14 mouse cellular contexts compared by ENCODE assay signal in genomic region chr13:72505954-72506353, GRCm38 (mm10).
"Had no signal": no experiment of that assay in that cellular context is flagged by ENCODE, and none has a peak within 500 bp of the region (broad histone marks: within the 10 kb centered on the region; RNA-seq: fewer than 3 reads in every experiment).

No protein-coding gene starts in this region.

- DNase-seq: forebrain, postnatal 0 days; gastrocnemius, postnatal 14 days; gastrocnemius, postnatal 36 days; heart, adult 18-20 months; heart, postnatal 10 days; heart, postnatal 36 days; kidney, adult 11 months; kidney, adult 2 months; kidney, adult 9 months; kidney, postnatal 14 days; kidney, postnatal 36 days; layer of hippocampus, adult 9-11 months; layer of hippocampus, postnatal 36 days; left cerebral cortex, postnatal 4 days had no signal
